Mouse (Mus musculus): ENCODE results near the gene Sphkap.

DNA sequence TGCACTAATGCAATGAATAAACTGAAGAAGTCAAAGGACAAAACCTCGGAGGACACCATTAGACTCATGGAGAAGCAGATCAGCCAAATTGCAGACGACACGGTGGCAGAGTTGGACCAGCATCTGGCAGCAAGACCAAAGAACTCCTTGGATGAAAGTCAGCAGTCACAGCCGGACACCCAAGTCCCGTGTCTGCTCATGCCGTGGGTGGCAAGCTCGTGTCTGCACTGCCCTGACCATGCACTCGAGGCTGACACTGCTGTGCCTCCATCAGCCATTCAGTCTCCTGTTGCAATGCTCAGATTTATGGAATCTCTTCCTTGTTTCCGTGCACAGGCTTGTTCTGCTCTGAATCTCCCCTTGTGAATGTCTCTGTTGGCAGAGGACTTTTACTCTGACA is 92.9 kb downstream of the Sphkap start:
- no peak for TF ChIP-seq CTCF (IDR thresholded peaks at IDR 0.05; ENCODE audit: control insufficient read depth, insufficient read depth, insufficient read length)
- no peak for TF ChIP-seq USF1 (IDR thresholded peaks at IDR 0.05; ENCODE audit: low read depth)
- TF ChIP-seq MAX (IDR thresholded peaks at IDR 0.05) = no peak
